Mouse (Mus musculus) spleen, adult 2 months (tissue): Measurements from ENCODE around the gene Actl6b. TPM values are rescaled to one million over a fixed set of nuclear protein-coding genes. Genes with fewer than 3 reads are reported as not detected.
"Not testable (repeated sequence)": the region's sequence is repeated elsewhere in the genome, so short reads cannot be mapped to it uniquely, and the experiment has no call there.

Experiments
- DNase-seq, 2 experiments: peaks; one replicate each; pipeline versions ENCODE4 v3.0.0 to v3.0.0-alpha.2; 2012 to 2021; ENCODE audit warnings: low spot score in 2 of 2, low read depth in 1 of 2
- H3K27ac ChIP-seq: fragments of 200-500 bp; 2 replicates; pipeline ENCODE4 v1.5.1; 2012; ENCODE audit warnings: low read length, inconsistent platforms; ENCODE audit not compliant: insufficient read depth
- H3K27me3 ChIP-seq: fragments of 200-500 bp; 2 replicates; pipeline ENCODE4 v1.6.1; 2012; ENCODE audit warnings: mild to moderate bottlenecking, moderate library complexity, low read length, inconsistent platforms; ENCODE audit not compliant: control insufficient read depth, insufficient read depth
- H3K36me3 ChIP-seq: fragments of 200-500 bp; 2 replicates; pipeline ENCODE4 v1.6.1; 2012; ENCODE audit warnings: mild to moderate bottlenecking, low read length, inconsistent platforms; ENCODE audit not compliant: control insufficient read depth, insufficient read depth
- H3K4me1 ChIP-seq: fragments of 200-500 bp; 2 replicates; pipeline ENCODE4 v1.6.1; 2011; ENCODE audit warnings: inconsistent platforms; ENCODE audit not compliant: control insufficient read depth, insufficient read depth, insufficient read length
- H3K4me3 ChIP-seq: fragments of 200-500 bp; 2 replicates; pipeline ENCODE4 v1.5.1; 2011; ENCODE audit warnings: mild to moderate bottlenecking, inconsistent platforms; ENCODE audit not compliant: insufficient read depth, insufficient read length; ENCODE audit errors: extremely low read depth
- CTCF ChIP-seq: fragments of 200-500 bp; IDR thresholded peaks from 2 replicates; pipeline ENCODE4 v1.5.1; 2011; ENCODE audit warnings: mild to moderate bottlenecking, inconsistent platforms; ENCODE audit not compliant: insufficient read depth, insufficient read length, insufficient replicate concordance; ENCODE audit errors: extremely low read depth
- POLR2A ChIP-seq: fragments of 200-500 bp; IDR thresholded peaks from 2 replicates; pipeline ENCODE4 v1.6.1; 2011; ENCODE audit warnings: low read depth, low read length, inconsistent platforms
- WGBS: fragments of 180-500 bp; shearing (Covaris S2); methylation state at CpG from one replicate; pipeline ENCODE4 v1.1.7; 2018; 5-methylcytosine and 5-hydroxymethylcytosine counted together
- polyA plus RNA-seq: library from polyadenylated mRNA; depleted of rRNA; stranded (reverse); fragments of >200 nt; gene quantifications from 2 replicates; pipeline ENCODE4 v1.2.3, GENCODE M21; 2012; rRNA removed

Gene Actl6b
- polyA plus RNA-seq, 1 experiment, result not detected

DNA sequence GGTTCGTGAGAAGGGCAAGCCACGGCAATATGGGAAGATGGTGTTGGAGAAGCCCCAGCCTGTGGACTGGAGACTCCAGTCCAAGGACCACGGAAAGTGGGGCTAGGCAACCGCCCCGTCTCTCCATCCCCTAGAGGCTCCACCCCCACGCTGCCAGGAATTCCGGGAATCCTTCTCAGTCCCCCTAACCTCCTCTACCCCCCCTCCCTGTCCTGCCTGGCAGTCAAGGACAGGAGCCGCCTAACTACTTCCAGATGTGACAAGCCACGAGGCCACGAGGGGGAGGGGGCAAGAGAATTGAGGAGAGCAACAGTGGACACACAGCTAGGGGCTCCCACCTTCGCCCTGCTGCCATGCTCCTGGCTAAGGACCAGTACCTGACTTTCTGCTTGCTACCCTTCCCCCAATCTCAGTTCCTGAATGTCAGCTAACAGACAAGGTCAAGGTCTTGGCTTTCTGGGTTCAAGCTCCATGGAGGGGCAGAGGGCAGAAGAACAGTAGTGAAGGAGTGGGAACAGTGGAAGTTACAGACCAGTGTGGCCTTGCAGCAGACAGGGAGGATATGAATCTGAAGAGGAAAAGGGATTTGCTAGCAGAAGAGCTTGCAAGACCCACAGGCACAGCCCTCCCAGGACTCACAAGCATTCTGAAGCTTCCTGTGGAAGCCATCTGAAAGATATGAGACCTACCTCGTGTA is 57.4 kb downstream of the Actl6b start:
- no peak for DNase-seq
- WGBS, result 70% methylated on average over 12 of the region's 12 CpGs
- Histone ChIP-seq H3K4me1 (peaks cover 20% of the 10 kb centered on the region; the same call in 1 of the 2 replicates), H3K27ac (peak overlapping the region; percentile 60), H3K4me3 (peak overlapping the region; percentile 1), H3K27me3 (no peaks in the 10 kb centered on the region), H3K36me3 (no peaks in the 10 kb centered on the region; the same call in 1 of the 2 replicates)
- TF ChIP-seq POLR2A, result no peak
- no peak for TF ChIP-seq CTCF

DNA sequence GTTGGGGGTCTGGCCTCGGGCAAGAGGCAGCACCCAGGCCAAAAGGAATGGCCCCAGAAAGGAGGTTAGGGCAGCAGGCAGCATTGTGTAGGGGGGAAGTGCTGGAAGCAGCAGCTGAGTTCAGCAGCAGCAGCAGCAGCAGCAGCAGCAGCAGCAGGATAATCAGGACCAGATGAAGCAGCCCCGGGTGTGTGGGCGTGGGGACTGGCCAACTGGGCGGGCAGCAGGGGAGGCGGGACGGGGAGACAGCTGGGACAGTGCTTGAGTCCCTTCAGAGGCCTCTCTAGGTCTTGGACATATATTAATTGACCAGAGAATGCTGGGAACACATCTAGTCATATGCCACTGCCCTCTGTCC is 57.9 kb downstream of the Actl6b start:
- DNase-seq, result no peak
- no peaks in the 10 kb centered on the region for H3K27me3 ChIP-seq
- no peaks in the 10 kb centered on the region; the same call in 1 of the 2 replicates for H3K36me3 ChIP-seq
- peak overlapping the region; percentile 60 for H3K27ac ChIP-seq
- peaks cover 20% of the 10 kb centered on the region; the same call in 1 of the 2 replicates for H3K4me1 ChIP-seq
- 68% methylated on average over 6 of the region's 6 CpGs for WGBS
- TF ChIP-seq POLR2A (no peak), CTCF (no peak)
- H3K4me3 ChIP-seq, result no peak overlapping the region; the same call in 1 of the 2 replicates

GRCm38 (mm10) chr5:137613076-137613475 is 59.8 kb downstream of the Actl6b start:
- Histone ChIP-seq H3K4me1 (peaks cover 20% of the 10 kb centered on the region; the same call in 1 of the 2 replicates), H3K27ac (peak overlapping the region; percentile 3; the same call in 1 of the 2 replicates), H3K36me3 (no peaks in the 10 kb centered on the region), H3K27me3 (no peaks in the 10 kb centered on the region), H3K4me3 (no peak overlapping the region)
- DNase-seq, result no peak
- 82% methylated on average over 5 of the region's 5 CpGs for WGBS
- TF ChIP-seq POLR2A (no peak), CTCF (no peak)

- Histone ChIP-seq H3K27me3 (no peaks in the 10 kb centered on the region), H3K4me1 (peaks cover 20% of the 10 kb centered on the region; the same call in 1 of the 2 replicates), H3K27ac (peak within 1 kb of the TSS; percentile 3; the same call in 1 of the 2 replicates), H3K4me3 (no peak within 1 kb of the TSS), H3K36me3 (no peaks in the 10 kb centered on the region)
- no peak for DNase-seq
- TF ChIP-seq POLR2A (no peak), CTCF (no peak)
- 87% methylated on average over 11 of the region's 11 CpGs for WGBS
These were observed 60.2 kb downstream of the Actl6b start, which contains the start of gene Pcolce for GRCm38 (mm10) chr5:137613550-137613949. Pcolce (minus strand) TSS chr5:137613784.

DNA sequence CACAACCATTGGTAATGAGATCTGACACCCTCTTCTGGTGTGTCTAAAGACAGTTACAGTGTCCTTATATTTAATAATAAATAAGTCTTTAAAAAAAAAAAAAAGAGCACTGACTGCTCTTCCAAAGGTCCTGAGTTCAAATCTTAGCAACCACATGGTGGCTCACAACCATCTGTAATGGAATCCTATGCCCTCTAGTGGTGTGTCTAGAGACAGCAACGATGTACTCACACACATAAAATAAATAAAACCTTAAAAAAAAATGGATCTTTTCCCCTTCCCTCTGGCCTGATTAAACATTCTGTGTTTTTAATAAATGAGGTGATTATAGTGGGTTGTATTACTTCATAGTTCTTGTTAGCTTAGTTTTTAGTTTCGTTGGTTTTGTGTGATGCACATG is 61.6 kb downstream of the Actl6b start:
- not testable (repeated sequence) for DNase-seq

DNA sequence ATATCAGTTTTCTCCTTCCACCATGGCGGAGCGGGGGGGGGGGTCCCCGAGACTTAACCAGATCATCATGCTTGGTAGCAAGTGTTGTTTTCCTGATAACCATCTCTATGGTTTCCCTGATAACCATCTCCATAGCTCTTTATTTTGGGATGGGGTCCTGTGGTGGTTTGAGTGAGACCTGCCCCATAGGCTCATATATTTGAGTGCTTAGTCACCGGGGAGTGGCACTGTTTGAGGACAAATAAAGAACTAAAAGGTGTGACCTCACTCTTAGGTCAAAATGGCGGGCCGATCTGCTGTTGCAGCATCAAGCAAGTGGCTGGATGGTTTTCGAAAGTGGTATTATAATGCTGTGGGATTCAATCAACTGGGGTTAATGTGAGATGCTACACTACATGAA is 62.0 kb downstream of the Actl6b start:
- DNase-seq, result no peak
- H3K4me3 ChIP-seq, result no peak overlapping the region
- H3K4me1 ChIP-seq, result peaks cover 9% of the 10 kb centered on the region; the same call in 1 of the 2 replicates
- WGBS, result 83% methylated on average over 7 of the region's 7 CpGs
- no peaks in the 10 kb centered on the region for H3K36me3 ChIP-seq
- no peaks in the 10 kb centered on the region for H3K27me3 ChIP-seq
- TF ChIP-seq POLR2A, result no peak
- no peak for TF ChIP-seq CTCF
- H3K27ac ChIP-seq, result no peak overlapping the region

More for the DNA sequence above, 61.6 kb downstream of the Actl6b start:
- not testable (repeated sequence) for H3K27me3 ChIP-seq, H3K27ac ChIP-seq, H3K36me3 ChIP-seq, H3K4me3 ChIP-seq
- WGBS, result 89% methylated on average over 2 of the region's 2 CpGs
- H3K4me1 ChIP-seq, result peaks cover 13% of the 10 kb centered on the region; the same call in 1 of the 2 replicates

Other genes starting within 250 kb of the Actl6b start
- gene Srrt, start 245.8 kb upstream of the Actl6b start, polyA plus RNA-seq, result 172 and 175 TPM in 2 replicates
- gene Trip6, start 239.1 kb upstream of the Actl6b start, polyA plus RNA-seq, result 19.8 and 20.6 TPM in 2 replicates
- gene Slc12a9, start 219.9 kb upstream of the Actl6b start, polyA plus RNA-seq, result 25.8 and 29.7 TPM in 2 replicates
- gene Ephb4, start 203.4 kb upstream of the Actl6b start, polyA plus RNA-seq, result 13.5 and 14.8 TPM in 2 replicates
- 0.02 and 0.06 TPM in 2 replicates for gene Zan, start 76.5 kb upstream of the Actl6b start, polyA plus RNA-seq
- gene Pop7, start 51.0 kb upstream of the Actl6b start, polyA plus RNA-seq, result 26.6 and 40.1 TPM in 2 replicates
- gene Gigyf1, start 35.0 kb upstream of the Actl6b start, polyA plus RNA-seq, result 40.3 and 49.8 TPM in 2 replicates
- not detected in 2 replicates for gene Epo, start 20.3 kb upstream of the Actl6b start, polyA plus RNA-seq
- gene Gnb2, start 20.0 kb upstream of the Actl6b start, polyA plus RNA-seq, result 762 and 932 TPM in 2 replicates
- gene Tfr2, start 16.3 kb downstream of the Actl6b start, polyA plus RNA-seq, result 12.2 and 12.9 TPM in 2 replicates
- 90.3 and 131 TPM in 2 replicates for gene Mospd3, start 47.5 kb downstream of the Actl6b start, polyA plus RNA-seq
- 69.6 and 88.0 TPM in 2 replicates for gene Pcolce, start 60.3 kb downstream of the Actl6b start, polyA plus RNA-seq
- gene Fbxo24, start 75.5 kb downstream of the Actl6b start, polyA plus RNA-seq, result 0.25 and 0.26 TPM in 2 replicates
- gene Lrch4, start 75.6 kb downstream of the Actl6b start, polyA plus RNA-seq, result 249 and 293 TPM in 2 replicates
- 69.4 and 70.9 TPM in 2 replicates for gene Gm20605, start 75.7 kb downstream of the Actl6b start, polyA plus RNA-seq
- 328 and 407 TPM in 2 replicates for gene Sap25, start 87.8 kb downstream of the Actl6b start, polyA plus RNA-seq
- gene Irs3, start 92.2 kb downstream of the Actl6b start, polyA plus RNA-seq, result 0.79 and 1.0 TPM in 2 replicates
- gene Agfg2, start 131.2 kb downstream of the Actl6b start, polyA plus RNA-seq, result 16.5 and 23.3 TPM in 2 replicates
- gene Nyap1, start 188.1 kb downstream of the Actl6b start, polyA plus RNA-seq, result 1.2 and 1.9 TPM in 2 replicates
- 133 and 180 TPM in 2 replicates for gene Tsc22d4, start 192.2 kb downstream of the Actl6b start, polyA plus RNA-seq
- 43.9 and 55.3 TPM in 2 replicates for gene Ppp1r35, start 225.3 kb downstream of the Actl6b start, polyA plus RNA-seq
- 36.9 and 44.4 TPM in 2 replicates for gene Mepce, start 234.1 kb downstream of the Actl6b start, polyA plus RNA-seq
- 1.6 and 2.4 TPM in 2 replicates for gene Zcwpw1, start 234.3 kb downstream of the Actl6b start, polyA plus RNA-seq